Mouse (Mus musculus) layer of hippocampus, adult 8-10 months (tissue): ENCODE data around the gene Syt17. TPM values are rescaled to one million over a fixed set of nuclear protein-coding genes. Genes with fewer than 3 reads are reported as not detected.
A peak's percentile ranks its signal among the peaks of the same experiment; 100 is the strongest.

ENCODE experiments used
- DNase-seq, 2 experiments: peaks; one replicate each; pipeline ENCODE4 v3.0.0; 2022; ENCODE audit warnings: low spot score in 2 of 2
- total RNA-seq, 4 experiments: library from RNA; stranded (reverse); gene quantifications; 2 replicates each; pipeline ENCODE4 v1.2.4; 2022

The Syt17 gene
- total RNA-seq, 4 experiments from 2014 or later = 61.5 to 90.0 (median 76.4) TPM

DNA sequence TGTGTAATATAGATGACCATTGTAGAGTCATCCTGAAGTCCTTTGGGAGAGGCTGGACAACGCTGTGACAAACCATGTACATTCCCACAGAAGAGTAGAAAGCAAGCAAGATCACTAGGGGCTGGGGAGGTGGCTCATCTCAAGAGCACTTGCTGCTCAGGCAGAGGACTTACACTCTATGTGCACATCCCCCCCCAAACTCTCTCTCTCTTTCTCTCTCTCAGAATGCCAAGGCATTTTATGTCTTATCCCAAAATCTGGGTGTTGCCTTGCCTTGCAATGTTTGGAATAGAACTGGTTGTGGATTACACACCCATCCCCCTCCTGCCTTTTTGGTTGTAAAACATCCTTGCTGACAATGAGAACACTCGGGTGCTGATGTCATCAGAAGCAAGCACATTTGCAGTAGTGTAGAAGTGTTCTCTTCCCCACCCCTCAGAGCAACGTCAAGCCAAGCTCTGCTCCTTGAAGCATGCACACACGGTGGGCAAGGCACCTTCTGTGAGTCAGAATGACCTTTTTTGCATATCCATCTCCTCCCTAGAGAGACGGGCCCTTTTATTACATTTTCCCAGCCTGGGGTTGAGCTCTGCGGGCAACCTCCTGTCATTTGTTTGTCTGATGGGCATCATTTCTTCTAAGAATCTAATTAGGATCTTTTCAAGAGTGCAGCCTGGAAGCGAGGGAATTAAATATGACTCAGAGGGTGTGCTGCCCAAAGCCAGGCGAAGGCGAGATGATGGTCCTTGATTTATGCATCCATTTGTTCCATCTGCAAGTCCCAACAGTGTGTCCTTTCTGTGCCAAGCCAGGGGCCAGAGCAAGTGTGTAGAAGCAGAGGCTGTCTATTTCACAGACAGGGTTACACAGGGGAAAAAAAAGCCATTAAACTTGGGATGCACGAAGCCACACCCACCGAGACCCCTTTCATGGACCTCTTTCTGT is 15.1 kb upstream of the Syt17 start:
- DNase-seq = no peak

- no peak for DNase-seq
Measured at GRCm38 (mm10) chr7:118461400-118462136, 13.5 kb upstream of the Syt17 start.

- no peak for DNase-seq
Measured at GRCm38 (mm10) chr7:118453722-118454121, 5.7 kb upstream of the Syt17 start.

DNA sequence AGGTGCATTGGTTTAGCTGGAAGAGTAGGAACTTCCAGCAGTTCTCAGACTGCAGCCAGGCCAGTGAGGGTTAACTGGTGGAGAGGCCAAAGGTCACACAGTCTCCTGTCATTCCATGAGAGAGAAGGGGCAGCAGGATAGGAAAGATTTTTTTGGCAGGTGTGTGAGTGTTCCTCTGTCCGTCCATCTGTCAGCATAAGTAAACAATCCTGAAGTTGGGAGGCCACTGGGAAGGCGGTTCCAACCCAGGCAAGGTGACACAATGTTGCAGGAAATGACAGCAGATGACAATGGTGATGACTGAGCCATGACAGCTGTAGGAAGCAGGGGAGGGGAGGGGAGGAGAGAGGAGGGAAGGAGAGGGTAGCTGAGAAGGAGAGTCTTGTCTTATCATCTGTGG is 4.9 kb upstream of the Syt17 start:
- DNase-seq = no peak

GRCm38 (mm10) chr7:118447291-118448133 is 510 bp downstream of the Syt17 start:
- peak in 1 of 2 experiments; percentile 42 for DNase-seq

- DNase-seq = no peak
Measured at GRCm38 (mm10) chr7:118443895-118444485, 4.0 kb downstream of the Syt17 start.

- DNase-seq = peak; percentile 67 to 71
Measured at GRCm38 (mm10) chr7:118443371-118443770, 4.7 kb downstream of the Syt17 start.

- DNase-seq = peak; percentile 23 to 35
Measured at GRCm38 (mm10) chr7:118441535-118441934, 6.5 kb downstream of the Syt17 start.

GRCm38 (mm10) chr7:118437101-118437802 is 10.8 kb downstream of the Syt17 start:
- DNase-seq = no peak

DNA sequence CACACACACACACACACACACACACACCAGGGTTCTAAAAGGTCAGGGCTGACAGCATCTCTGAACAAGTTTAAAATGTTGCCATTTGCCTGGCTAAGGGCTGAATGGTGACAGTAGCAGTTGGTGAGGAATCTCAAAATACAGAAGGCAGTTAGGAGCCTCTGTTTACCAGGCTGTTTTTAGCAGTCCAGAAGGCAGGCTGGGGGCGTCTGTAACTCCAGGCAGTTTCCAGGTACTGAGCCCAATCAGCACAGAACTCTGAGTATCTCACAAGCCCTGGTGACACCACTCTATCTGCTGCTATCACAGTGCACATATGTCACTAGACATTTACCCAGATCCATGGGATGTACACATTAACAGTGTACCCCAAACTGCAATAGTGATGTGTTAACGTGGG is 19.1 kb downstream of the Syt17 start:
- DNase-seq = peak; percentile 87 to 89

- no peak for DNase-seq
Measured at GRCm38 (mm10) chr7:118419491-118420180, 28.4 kb downstream of the Syt17 start.

- no peak for DNase-seq
Measured at GRCm38 (mm10) chr7:118414183-118414582, 33.8 kb downstream of the Syt17 start.

- no peak for DNase-seq
Measured at GRCm38 (mm10) chr7:118411877-118412276, 36.1 kb downstream of the Syt17 start.

DNA sequence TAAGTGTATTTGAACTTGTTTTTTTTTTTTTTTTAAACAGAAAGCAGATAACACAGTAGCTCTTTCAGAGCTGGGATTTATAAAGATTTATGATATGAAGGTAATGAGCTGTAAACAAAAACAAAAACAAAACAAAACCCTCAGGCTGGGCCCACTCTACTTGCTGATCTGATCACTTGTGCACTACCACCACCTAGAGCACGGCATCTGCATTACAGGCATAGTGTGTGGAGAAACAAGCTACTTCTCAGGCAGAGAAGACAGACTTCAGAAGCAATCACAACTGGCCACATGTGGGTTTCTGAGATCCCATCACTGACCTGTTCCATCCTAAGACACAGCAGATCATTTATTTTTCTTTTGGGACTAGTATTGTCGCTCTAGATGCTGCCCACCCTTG is 38.6 kb downstream of the Syt17 start:
- no peak for DNase-seq

DNA sequence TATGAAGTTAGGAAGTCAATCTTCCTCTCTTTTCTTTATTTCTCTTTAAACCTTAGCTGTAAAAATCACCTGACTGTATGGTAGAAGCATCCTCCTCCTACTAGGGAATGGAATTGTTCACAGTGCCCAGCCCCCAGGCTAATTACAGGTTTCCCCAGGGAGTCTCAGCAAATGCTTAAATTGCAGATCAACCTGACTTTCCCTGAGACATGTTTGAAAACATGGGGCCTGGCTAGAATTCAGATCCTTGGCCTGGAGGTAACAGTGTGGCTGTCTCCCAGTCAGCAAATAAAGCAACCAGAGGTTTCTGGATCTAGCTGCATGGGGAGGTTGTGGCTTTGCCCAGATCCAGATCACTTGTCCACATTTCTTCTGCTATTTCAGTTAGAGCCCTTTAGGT is 42.8 kb downstream of the Syt17 start:
- no peak for DNase-seq

DNA sequence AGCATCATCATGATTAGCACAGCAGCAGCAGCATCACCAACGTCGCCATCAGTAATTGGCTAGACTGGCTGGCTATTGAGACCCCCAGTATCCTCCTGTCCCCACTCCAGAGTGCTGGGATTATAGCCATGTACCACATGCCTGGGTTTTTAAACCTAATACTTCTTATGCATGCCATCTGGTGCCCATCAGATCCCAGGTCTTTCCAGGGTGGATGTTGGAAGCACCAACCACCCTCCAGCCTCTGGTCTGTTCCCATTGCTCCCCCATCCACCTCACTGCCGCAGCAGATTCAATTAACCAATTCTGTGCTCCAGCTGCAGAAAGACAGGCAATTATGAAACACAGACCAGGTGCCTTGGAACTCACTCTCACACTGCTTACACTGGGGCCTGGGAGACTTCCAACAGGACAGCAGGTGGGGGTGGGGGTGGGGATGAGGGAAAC is 45.4 kb downstream of the Syt17 start:
- DNase-seq = peak in 1 of 2 experiments; percentile 22

- no peak for DNase-seq
Measured at GRCm38 (mm10) chr7:118401949-118402348, 46.1 kb downstream of the Syt17 start.

- peak; percentile 58 to 59 for DNase-seq
Measured at GRCm38 (mm10) chr7:118399764-118400163, 48.3 kb downstream of the Syt17 start.

- DNase-seq = peak in 1 of 2 experiments; percentile 27
Measured at GRCm38 (mm10) chr7:118390705-118391104, 57.3 kb downstream of the Syt17 start.

DNA sequence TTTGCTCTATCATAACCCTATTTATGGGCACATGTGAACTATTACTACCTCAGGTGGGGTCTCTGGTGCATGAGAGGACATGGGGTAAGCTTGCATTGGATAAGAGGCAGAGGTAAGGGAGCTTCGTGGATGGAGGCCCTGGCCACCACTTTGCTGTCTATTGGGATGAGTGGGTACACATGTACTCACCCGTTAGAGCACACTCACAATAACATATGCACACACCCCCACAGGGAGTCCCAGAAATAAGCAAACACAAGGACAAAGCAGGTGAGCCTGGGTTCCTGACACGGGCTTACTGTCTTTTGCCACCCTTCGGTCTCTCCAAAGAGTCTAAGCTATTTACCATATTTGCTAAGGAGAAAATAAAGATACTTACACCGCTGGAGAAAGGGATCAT is 67.0 kb downstream of the Syt17 start:
- no peak for DNase-seq
